23 mouse cellular contexts compared by ENCODE assay signal in genomic region chr13:93367555-93367954, GRCm38 (mm10).
"Had no signal": no experiment of that assay in that cellular context is flagged by ENCODE, and none has a peak within 500 bp of the region (broad histone marks: within the 10 kb centered on the region; RNA-seq: fewer than 3 reads in every experiment).

No protein-coding gene starts in this region.

- H3K27ac ChIP-seq: heart, embryonic 10.5 days; hindbrain, embryonic 13.5 days; hindbrain, embryonic 15.5 days; hindbrain, postnatal 0 days; kidney, embryonic 15.5 days; kidney, postnatal 0 days; limb, embryonic 13.5 days; limb, embryonic 15.5 days; liver, embryonic 15.5 days had no signal

- ATAC-seq: hindbrain, postnatal 0 days; intestine, embryonic 16.5 days had no signal

- H3K36me3 ChIP-seq: hindbrain, embryonic 13.5 days; hindbrain, embryonic 15.5 days; kidney, embryonic 15.5 days; limb, embryonic 15.5 days had no signal

- H3K9me3 ChIP-seq: heart, embryonic 10.5 days; heart, embryonic 12.5 days; hindbrain, embryonic 13.5 days; hindbrain, embryonic 15.5 days; kidney, embryonic 15.5 days; limb, embryonic 13.5 days; limb, embryonic 15.5 days; liver, embryonic 15.5 days had no signal

- H3K4me2 ChIP-seq: heart, embryonic 12.5 days; hindbrain, embryonic 13.5 days; hindbrain, embryonic 15.5 days; kidney, embryonic 15.5 days; limb, embryonic 13.5 days; limb, embryonic 15.5 days; liver, embryonic 15.5 days had no signal

- H3K4me1 ChIP-seq: heart, embryonic 10.5 days; heart, embryonic 12.5 days; hindbrain, embryonic 13.5 days; hindbrain, embryonic 15.5 days; kidney, embryonic 15.5 days; limb, embryonic 13.5 days; limb, embryonic 15.5 days had no signal

- H3K9ac ChIP-seq: heart, embryonic 12.5 days; hindbrain, embryonic 13.5 days; hindbrain, embryonic 15.5 days; kidney, embryonic 15.5 days; limb, embryonic 13.5 days; limb, embryonic 15.5 days; liver, embryonic 15.5 days had no signal

- H3K27me3 ChIP-seq: heart, embryonic 12.5 days; hindbrain, embryonic 13.5 days; hindbrain, embryonic 15.5 days; kidney, embryonic 15.5 days; limb, embryonic 13.5 days; limb, embryonic 15.5 days; liver, embryonic 15.5 days had no signal

- DNase-seq: gastrocnemius, postnatal 14 days; gastrocnemius, postnatal 36 days; heart, adult 18-20 months; heart, postnatal 10 days; kidney, adult 11 months; kidney, adult 2 months; kidney, adult 9 months; kidney, postnatal 14 days; kidney, postnatal 36 days; layer of hippocampus, adult 9-11 months; layer of hippocampus, postnatal 36 days; left cerebral cortex, postnatal 4 days had no signal

- H3K4me3 ChIP-seq: heart, embryonic 10.5 days; heart, embryonic 12.5 days; hindbrain, embryonic 13.5 days; hindbrain, embryonic 15.5 days; kidney, embryonic 15.5 days; limb, embryonic 13.5 days; limb, embryonic 15.5 days; liver, embryonic 15.5 days had no signal
